ENCODE assay signal across 24 mouse cellular contexts in the genomic region with DNA sequence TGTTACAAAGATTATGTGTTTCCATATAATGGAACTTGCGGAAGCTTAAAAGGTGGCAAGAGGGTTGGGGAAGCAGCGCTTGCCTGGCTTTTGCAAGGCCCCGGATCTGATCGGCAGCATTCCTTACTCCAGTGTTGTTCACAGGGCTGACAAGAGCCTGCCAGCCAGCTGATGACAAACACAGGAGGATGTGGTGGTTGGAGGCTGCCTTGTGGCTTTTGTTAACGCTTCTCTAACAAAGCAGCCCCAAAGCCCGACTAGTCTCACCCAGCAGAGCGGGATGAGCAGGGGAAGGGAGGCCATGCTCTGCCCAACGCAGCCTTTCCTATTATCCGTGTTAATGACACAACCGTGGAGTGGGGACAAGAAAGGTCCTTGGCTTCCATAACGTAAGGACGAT.
DNase-seq lines count a peak whose midpoint lies in the region; ATAC-seq lines count a peak whose summit lies in the region.
"Had no signal": no experiment of that assay in that cellular context is flagged by ENCODE, and none has a peak within 500 bp of the region (broad histone marks: within the 10 kb centered on the region; RNA-seq: fewer than 3 reads in every experiment).

No protein-coding gene starts in this region.

- no peak overlapping the region for H3K9ac ChIP-seq in heart, embryonic 13.5 days
- H3K9ac ChIP-seq: embryonic facial prominence, embryonic 13.5 days; forebrain, embryonic 12.5 days; kidney, embryonic 15.5 days; liver, embryonic 13.5 days; midbrain, embryonic 13.5 days; neural tube, embryonic 12.5 days had no signal

- peak overlapping the region; percentile 70; the same call in 1 of the 2 replicates for H3K27ac ChIP-seq in heart, embryonic 13.5 days (replicated peaks)
- H3K27ac ChIP-seq: embryonic facial prominence, embryonic 13.5 days; forebrain, embryonic 12.5 days; hindbrain, postnatal 0 days; kidney, embryonic 15.5 days; liver, embryonic 13.5 days; midbrain, embryonic 13.5 days; neural tube, embryonic 12.5 days had no signal

- H3K4me2 ChIP-seq in heart, embryonic 13.5 days, result no peak overlapping the region
- H3K4me2 ChIP-seq: embryonic facial prominence, embryonic 13.5 days; forebrain, embryonic 12.5 days; kidney, embryonic 15.5 days; liver, embryonic 13.5 days; midbrain, embryonic 13.5 days; neural tube, embryonic 12.5 days had no signal

- DNase-seq in heart, postnatal 4 days, result no peak
- DNase-seq in ZHBTc4 (ENCODE audit: low read depth, low spot score), result peak; percentile 54
- DNase-seq in thymus, postnatal 0 days (ENCODE audit: low spot score), result peak; percentile 69
- no peak for DNase-seq in lung, postnatal 10 days
- no peak for DNase-seq in kidney, postnatal 10 days
- DNase-seq in spleen, adult 12 weeks (ENCODE audit: low spot score), result no peak
- DNase-seq: adrenal gland, adult 8-10 months; cerebellum, adult 2 months; cerebellum, postnatal 25 days; embryo, embryonic 11 days; kidney, postnatal 4 days; liver, embryonic 13.5 days; lung, adult 2 months; right cerebral cortex, postnatal 14 days had no signal

- no peaks in the 10 kb centered on the region for H3K27me3 ChIP-seq in heart, embryonic 13.5 days (replicated peaks)
- H3K27me3 ChIP-seq: embryonic facial prominence, embryonic 13.5 days; forebrain, embryonic 12.5 days; kidney, embryonic 15.5 days; liver, embryonic 13.5 days; megakaryocyte, embryonic 14.5 days; midbrain, embryonic 13.5 days; neural tube, embryonic 12.5 days had no signal

- no peak for ATAC-seq in heart, embryonic 13.5 days (ENCODE audit: extremely low read depth, insufficient number of reproducible peaks, low FRiP score, low TSS enrichment)
- ATAC-seq: hindbrain, postnatal 0 days; intestine, postnatal 0 days; midbrain, embryonic 13.5 days had no signal

- no peak overlapping the region for H3K4me3 ChIP-seq in heart, embryonic 13.5 days
- H3K4me3 ChIP-seq: embryonic facial prominence, embryonic 13.5 days; erythroblast, embryonic 14.5 days; forebrain, embryonic 12.5 days; kidney, embryonic 15.5 days; liver, embryonic 13.5 days; megakaryocyte, embryonic 14.5 days; midbrain, embryonic 13.5 days; neural tube, embryonic 12.5 days had no signal

- no peaks in the 10 kb centered on the region for H3K9me3 ChIP-seq in heart, embryonic 13.5 days
- H3K9me3 ChIP-seq: embryonic facial prominence, embryonic 13.5 days; forebrain, embryonic 12.5 days; kidney, embryonic 15.5 days; liver, embryonic 13.5 days; midbrain, embryonic 13.5 days; neural tube, embryonic 12.5 days had no signal

- WGBS in heart, embryonic 13.5 days, result 58% methylated on average over 12 of the region's 12 CpGs

- H3K4me1 ChIP-seq in heart, embryonic 13.5 days, result peaks cover 25% of the 10 kb centered on the region
- H3K4me1 ChIP-seq: embryonic facial prominence, embryonic 13.5 days; forebrain, embryonic 12.5 days; midbrain, embryonic 13.5 days; neural tube, embryonic 12.5 days had no signal

- H3K36me3 ChIP-seq in heart, embryonic 13.5 days, result peaks cover 47% of the 10 kb centered on the region
- H3K36me3 ChIP-seq: embryonic facial prominence, embryonic 13.5 days; kidney, embryonic 15.5 days; liver, embryonic 13.5 days had no signal

Comparison
In these comparisons a context has a peak if more than half of its experiments do, and no peak if none do; other contexts are left out.
1. DNase-seq: peak in ZHBTc4 (single experiment) and thymus, postnatal 0 days (single experiment); none in heart, postnatal 4 days (single experiment), lung, postnatal 10 days (single experiment), kidney, postnatal 10 days (single experiment) and spleen, adult 12 weeks (single experiment).